Mouse (Mus musculus) neural tube, embryonic 14.5 days (tissue): ENCODE results near the gene Zfp609. TPM values are rescaled to one million over a fixed set of nuclear protein-coding genes. Genes with fewer than 3 reads are reported as not detected.
"Not testable (repeated sequence)": the region's sequence is repeated elsewhere in the genome, so short reads cannot be mapped to it uniquely, and the experiment has no call there.

Source experiments
- ATAC-seq: fragments of 200-750 bp; cut with Nextera tagmentation; 2 replicates; pipeline ENCODE4 v1.8.0; 2017; ENCODE audit warnings: low read depth, mild to moderate bottlenecking, moderate TSS enrichment, moderate library complexity
- H3K27ac ChIP-seq: fragments of 300-500 bp; sonication (generic); 2 replicates; pipeline ENCODE4 v1.5.1; 2014; ENCODE audit warnings: low read depth, mild to moderate bottlenecking, control low read depth, low read length, moderate library complexity, mixed read lengths
- H3K27me3 ChIP-seq: fragments of 300-500 bp; sonication (generic); 2 replicates; pipeline ENCODE4 v1.6.1; 2014; ENCODE audit warnings: low read length; ENCODE audit not compliant: control insufficient read depth, insufficient read depth
- H3K36me3 ChIP-seq: fragments of 300-500 bp; sonication (generic); 2 replicates; pipeline ENCODE4 v1.6.1; 2014; ENCODE audit warnings: low read length, mixed read lengths; ENCODE audit not compliant: control insufficient read depth, insufficient read depth
- H3K4me1 ChIP-seq: fragments of 300-500 bp; sonication (generic); 2 replicates; pipeline ENCODE4 v1.6.1; 2014; ENCODE audit warnings: low read length; ENCODE audit not compliant: control insufficient read depth, insufficient read depth
- H3K4me2 ChIP-seq: fragments of 300-500 bp; sonication (generic); 2 replicates; pipeline ENCODE4 v1.6.1; 2014; ENCODE audit warnings: mild to moderate bottlenecking, low read depth, low read length, control low read depth
- H3K4me3 ChIP-seq: fragments of 300-500 bp; sonication (generic); 2 replicates; pipeline ENCODE4 v1.5.1; 2014; ENCODE audit warnings: low read depth, low read length, control low read depth, mixed read lengths
- H3K9ac ChIP-seq: fragments of 300-500 bp; sonication (generic); replicated peaks from 2 replicates; pipeline ENCODE4 v1.6.1; 2014; ENCODE audit warnings: low read depth, mild to moderate bottlenecking, control low read depth, low read length, mixed read lengths
- H3K9me3 ChIP-seq: fragments of 300-500 bp; sonication (generic); 2 replicates; pipeline ENCODE4 v1.6.1; 2016; ENCODE audit warnings: low read length; ENCODE audit not compliant: control insufficient read depth
- WGBS: fragments of 180-500 bp; shearing (Covaris S2); extraction: QIAGEN DNeasy Blood & Tissue Kit; methylation state at CpG from one replicate; pipeline ENCODE4 v1.1.7; 2014; 5-methylcytosine and 5-hydroxymethylcytosine counted together
- polyA plus RNA-seq: library from polyadenylated mRNA; unstranded; fragments of >200 nt; fragmentation: Nextera tagmentation; extraction: Ambion mirVana; gene quantifications from 2 replicates; pipeline ENCODE4 v1.2.1, GENCODE M21; 2014

Gene Zfp609
- polyA plus RNA-seq, 1 experiment from 2014 or later = 10.1 TPM

- ATAC-seq = no peak
- Histone ChIP-seq H3K27me3 (no peaks in the 10 kb centered on the region), H3K9ac (no peak overlapping the region), H3K4me2 (no peak overlapping the region), H3K4me1 (peaks cover 7% of the 10 kb centered on the region; the same call in 1 of the 2 replicates), H3K9me3 (no peaks in the 10 kb centered on the region), H3K27ac (no peak overlapping the region), H3K36me3 (peaks cover 45% of the 10 kb centered on the region), H3K4me3 (no peak overlapping the region)
- 90% methylated on average over 6 of the region's 6 CpGs for WGBS
These were observed 126.9 kb downstream of the Zfp609 start for GRCm38 (mm10) chr9:65700504-65700903.

DNA sequence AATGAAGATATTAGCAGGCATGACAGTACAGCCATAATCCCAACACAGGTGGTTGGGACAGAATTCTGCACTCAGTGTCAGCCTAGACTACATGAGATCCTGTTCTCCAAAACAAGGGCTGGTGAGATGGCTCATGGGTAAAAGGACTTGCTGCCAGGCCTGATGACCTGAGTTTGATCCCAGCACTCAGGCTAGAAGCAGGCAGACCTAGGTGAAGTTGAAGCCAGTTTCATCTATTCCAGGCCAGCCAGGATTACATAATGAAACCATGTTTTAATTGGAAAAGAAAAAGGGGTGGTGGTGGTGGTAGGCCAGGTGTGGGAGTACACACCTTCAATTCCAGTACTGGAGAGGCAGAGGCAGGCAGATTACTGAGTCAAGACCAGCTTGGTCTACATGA, 129.4 kb downstream of the Zfp609 start:
- Histone ChIP-seq H3K4me2 (no peak overlapping the region), H3K4me1 (peaks cover 7% of the 10 kb centered on the region; the same call in 1 of the 2 replicates), H3K27ac (no peak overlapping the region), H3K4me3 (no peak overlapping the region), H3K27me3 (no peaks in the 10 kb centered on the region), H3K36me3 (peaks cover 48% of the 10 kb centered on the region), H3K9ac (no peak overlapping the region), H3K9me3 (no peaks in the 10 kb centered on the region)
- ATAC-seq = no peak

- H3K4me3 ChIP-seq = no peak overlapping the region
- ATAC-seq = no peak
- 70% methylated on average over 7 of the region's 7 CpGs for WGBS
- no peak overlapping the region for H3K9ac ChIP-seq
- peaks cover 7% of the 10 kb centered on the region; the same call in 1 of the 2 replicates for H3K4me1 ChIP-seq
- H3K27me3 ChIP-seq = no peaks in the 10 kb centered on the region
- H3K4me2 ChIP-seq = no peak overlapping the region
- no peaks in the 10 kb centered on the region for H3K9me3 ChIP-seq
- no peak overlapping the region for H3K27ac ChIP-seq
- H3K36me3 ChIP-seq = peaks cover 44% of the 10 kb centered on the region
These were observed 130.0 kb downstream of the Zfp609 start for GRCm38 (mm10) chr9:65697356-65697755.

DNA sequence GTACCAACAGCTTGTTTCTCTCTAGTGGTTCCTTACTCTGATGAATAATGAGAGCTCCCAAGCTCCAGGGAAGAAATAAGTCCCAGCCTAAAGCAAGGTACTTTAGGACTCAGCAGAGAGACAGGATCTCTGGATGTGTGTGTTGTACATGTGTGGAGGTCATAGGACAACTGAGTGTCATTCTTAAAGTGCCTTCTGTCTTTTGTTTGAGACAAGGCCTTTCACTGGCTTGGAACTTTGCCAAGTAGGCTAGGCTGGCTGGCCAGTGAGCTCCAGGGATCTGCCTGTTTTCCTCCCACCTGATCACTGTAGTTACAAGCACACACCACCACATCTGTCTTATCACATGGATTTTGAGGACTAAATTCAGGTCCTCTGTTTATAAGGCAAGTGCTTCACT, 131.0 kb downstream of the Zfp609 start:
- no peak overlapping the region for H3K4me3 ChIP-seq
- H3K4me2 ChIP-seq = no peak overlapping the region
- H3K36me3 ChIP-seq = peaks cover 41% of the 10 kb centered on the region
- no peaks in the 10 kb centered on the region for H3K27me3 ChIP-seq
- H3K9ac ChIP-seq = no peak overlapping the region
- H3K9me3 ChIP-seq = no peaks in the 10 kb centered on the region
- no peak overlapping the region for H3K27ac ChIP-seq
- no peak for ATAC-seq
- peaks cover 7% of the 10 kb centered on the region; the same call in 1 of the 2 replicates for H3K4me1 ChIP-seq

GRCm38 (mm10) chr9:65695646-65696045, 131.7 kb downstream of the Zfp609 start:
- no peak overlapping the region for H3K9ac ChIP-seq
- ATAC-seq = no peak
- H3K4me1 ChIP-seq = peaks cover 7% of the 10 kb centered on the region; the same call in 1 of the 2 replicates
- H3K4me3 ChIP-seq = no peak overlapping the region
- WGBS = 74% methylated on average over 3 of the region's 3 CpGs
- H3K4me2 ChIP-seq = no peak overlapping the region
- no peak overlapping the region for H3K27ac ChIP-seq
- no peaks in the 10 kb centered on the region for H3K9me3 ChIP-seq
- H3K27me3 ChIP-seq = no peaks in the 10 kb centered on the region
- H3K36me3 ChIP-seq = peaks cover 39% of the 10 kb centered on the region

GRCm38 (mm10) chr9:65692959-65693603, 134.3 kb downstream of the Zfp609 start:
- Histone ChIP-seq H3K9ac (no peak overlapping the region), H3K4me3 (no peak overlapping the region), H3K27me3 (no peaks in the 10 kb centered on the region), H3K27ac (no peak overlapping the region), H3K4me2 (no peak overlapping the region), H3K4me1 (peaks cover 7% of the 10 kb centered on the region; the same call in 1 of the 2 replicates), H3K36me3 (peaks cover 35% of the 10 kb centered on the region), H3K9me3 (no peaks in the 10 kb centered on the region)
- ATAC-seq = no peak
- WGBS = 32% methylated on average over 5 of the region's 5 CpGs

DNA sequence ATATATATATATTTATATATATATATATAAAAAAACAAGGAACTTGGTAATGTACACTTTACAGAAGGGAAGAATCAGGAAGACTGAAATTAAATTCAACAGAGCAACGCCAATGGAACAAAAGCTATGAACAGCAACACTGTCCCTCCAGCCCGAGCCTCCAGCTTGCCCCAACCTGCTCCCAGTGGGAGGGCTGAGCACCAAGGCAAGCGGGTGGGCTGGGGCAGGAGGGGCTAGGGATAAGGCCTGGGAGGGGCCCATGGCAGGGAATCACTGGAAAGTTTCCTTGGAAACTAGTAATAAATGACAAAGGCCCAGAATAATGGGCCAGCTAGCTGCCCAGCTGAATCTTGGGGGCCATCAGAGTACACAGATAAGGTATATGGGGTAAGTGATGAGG, 134.9 kb downstream of the Zfp609 start:
- Histone ChIP-seq H3K27me3 (no peaks in the 10 kb centered on the region), H3K36me3 (peaks cover 37% of the 10 kb centered on the region), H3K9ac (no peak overlapping the region), H3K4me1 (peaks cover 7% of the 10 kb centered on the region; the same call in 1 of the 2 replicates), H3K9me3 (no peaks in the 10 kb centered on the region), H3K4me3 (no peak overlapping the region), H3K27ac (no peak overlapping the region), H3K4me2 (no peak overlapping the region)
- WGBS = 14% methylated on average over 3 of the region's 3 CpGs
- no peak for ATAC-seq

DNA sequence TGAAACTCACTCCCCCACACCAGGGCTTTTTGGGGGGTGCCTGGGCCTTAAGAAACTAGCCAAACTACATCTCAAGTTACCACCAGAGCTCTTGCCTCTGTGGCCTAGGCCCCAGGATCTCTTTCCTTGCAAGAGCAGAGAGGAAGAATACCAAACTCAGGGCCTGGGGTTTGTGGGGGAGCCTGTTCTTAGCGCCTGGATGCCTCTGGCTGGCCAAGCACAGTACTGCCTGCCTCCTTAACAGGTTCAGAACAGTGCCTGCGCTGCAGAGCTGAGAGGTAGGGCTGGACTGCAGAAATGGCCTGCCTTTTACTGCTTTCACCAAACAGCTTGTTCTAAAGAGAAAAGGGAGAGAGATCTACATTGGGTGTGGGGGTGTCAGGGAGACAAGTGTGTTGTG, 137.5 kb downstream of the Zfp609 start:
- H3K4me3 ChIP-seq, H3K9me3 ChIP-seq, H3K27me3 ChIP-seq, ATAC-seq, H3K9ac ChIP-seq, H3K4me2 ChIP-seq, H3K27ac ChIP-seq, H3K4me1 ChIP-seq: not testable (repeated sequence)
- WGBS = 75% methylated on average over 1 of the region's 2 CpGs
- peaks cover 29% of the 10 kb centered on the region for H3K36me3 ChIP-seq

GRCm38 (mm10) chr9:65684704-65685103, 142.7 kb downstream of the Zfp609 start:
- peaks cover 16% of the 10 kb centered on the region for H3K4me1 ChIP-seq
- no peaks in the 10 kb centered on the region for H3K27me3 ChIP-seq
- no peak for ATAC-seq
- no peak overlapping the region for H3K4me2 ChIP-seq
- peaks cover 11% of the 10 kb centered on the region for H3K36me3 ChIP-seq
- no peak overlapping the region for H3K4me3 ChIP-seq
- no peak overlapping the region for H3K9ac ChIP-seq
- H3K9me3 ChIP-seq = no peaks in the 10 kb centered on the region
- no peak overlapping the region for H3K27ac ChIP-seq
- 91% methylated on average over 2 of the region's 2 CpGs for WGBS
